Mouse (Mus musculus) embryonic facial prominence, embryonic 14.5 days (tissue): ENCODE data around the gene Bmpr2. TPM values are rescaled to one million over a fixed set of nuclear protein-coding genes. Genes with fewer than 3 reads are reported as not detected.

ENCODE experiments used
- ATAC-seq: fragments of 200-750 bp; cut with Nextera tagmentation; 2 replicates; pipeline ENCODE4 v1.8.0; 2017; ENCODE audit warnings: low read depth, moderate number of reproducible peaks, moderate TSS enrichment
- DNase-seq: peaks from one replicate; pipeline ENCODE4 v3.0.0-alpha.2; 2015; ENCODE audit warnings: low spot score
- H3K27ac ChIP-seq: fragments of 300-500 bp; sonication (generic); replicated peaks from 2 replicates; pipeline ENCODE4 v1.5.1; 2014; ENCODE audit warnings: low read depth, mild to moderate bottlenecking, low read length, moderate library complexity
- H3K27me3 ChIP-seq: fragments of 300-500 bp; sonication (generic); replicated peaks from 2 replicates; pipeline ENCODE4 v1.6.1; 2014; ENCODE audit warnings: low read length; ENCODE audit not compliant: control insufficient read depth, insufficient read depth
- H3K36me3 ChIP-seq: fragments of 300-500 bp; sonication (generic); 2 replicates; pipeline ENCODE4 v1.6.1; 2014; ENCODE audit warnings: low read length, mixed read lengths; ENCODE audit not compliant: control insufficient read depth, insufficient read depth
- H3K4me1 ChIP-seq: fragments of 300-500 bp; sonication (generic); 2 replicates; pipeline ENCODE4 v1.6.1; 2014; ENCODE audit warnings: antibody characterized with exemption, low read length; ENCODE audit not compliant: control insufficient read depth, insufficient read depth
- H3K4me2 ChIP-seq: fragments of 300-500 bp; sonication (generic); 2 replicates; pipeline ENCODE4 v1.6.1; 2014; ENCODE audit warnings: low read depth, mild to moderate bottlenecking, low read length, moderate library complexity, mixed read lengths
- H3K4me3 ChIP-seq: fragments of 300-500 bp; sonication (generic); 2 replicates; pipeline ENCODE4 v1.5.1; 2014; ENCODE audit warnings: low read depth, mild to moderate bottlenecking, low read length
- H3K9ac ChIP-seq: fragments of 300-500 bp; sonication (generic); 2 replicates; pipeline ENCODE4 v1.6.1; 2014; ENCODE audit warnings: low read depth, mild to moderate bottlenecking, low read length, moderate library complexity, mixed read lengths
- H3K9me3 ChIP-seq: fragments of 300-500 bp; sonication (generic); 2 replicates; pipeline ENCODE4 v1.6.1; 2016; ENCODE audit warnings: low read length; ENCODE audit not compliant: control insufficient read depth
- WGBS: fragments of 180-500 bp; shearing (Covaris S2); extraction: QIAGEN DNeasy Blood & Tissue Kit; methylation state at CpG from one replicate; pipeline ENCODE4 v1.1.7; 2014; 5-methylcytosine and 5-hydroxymethylcytosine counted together
- polyA plus RNA-seq: library from polyadenylated mRNA; unstranded; fragments of >200 nt; fragmentation: Nextera tagmentation; extraction: Ambion mirVana; gene quantifications from 2 replicates; pipeline ENCODE4 v1.2.1, GENCODE M21; 2014

Gene Bmpr2
- polyA plus RNA-seq, 1 experiment from 2014 or later = 15.4 TPM

GRCm38 (mm10) chr1:59918075-59918474 lies 154.9 kb downstream of the Bmpr2 start:
- no peak for DNase-seq
- Histone ChIP-seq H3K4me2 (no peak overlapping the region), H3K9ac (no peak overlapping the region), H3K4me1 (peaks cover 21% of the 10 kb centered on the region), H3K36me3 (no peaks in the 10 kb centered on the region), H3K4me3 (no peak overlapping the region), H3K27ac (no peak overlapping the region), H3K9me3 (no peaks in the 10 kb centered on the region), H3K27me3 (no peaks in the 10 kb centered on the region)
- ATAC-seq = no peak

GRCm38 (mm10) chr1:59923201-59923600 lies 160.0 kb downstream of the Bmpr2 start:
- Histone ChIP-seq H3K4me2 (no peak overlapping the region), H3K27ac (no peak overlapping the region), H3K9me3 (no peaks in the 10 kb centered on the region), H3K27me3 (no peaks in the 10 kb centered on the region), H3K4me3 (no peak overlapping the region), H3K4me1 (no peaks in the 10 kb centered on the region), H3K36me3 (no peaks in the 10 kb centered on the region), H3K9ac (no peak overlapping the region)
- ATAC-seq (no peak), DNase-seq (no peak)
- WGBS = 85% methylated on average over 1 of the region's 1 CpGs

- 89% methylated on average over 1 of the region's 1 CpGs for WGBS
- no peak overlapping the region for H3K9ac ChIP-seq
- no peak for DNase-seq
- H3K36me3 ChIP-seq = no peaks in the 10 kb centered on the region
- no peak overlapping the region for H3K4me3 ChIP-seq
- H3K4me1 ChIP-seq = no peaks in the 10 kb centered on the region
- H3K27me3 ChIP-seq = no peaks in the 10 kb centered on the region
- ATAC-seq = no peak
- H3K9me3 ChIP-seq = no peaks in the 10 kb centered on the region
- H3K27ac ChIP-seq = no peak overlapping the region
- no peak overlapping the region for H3K4me2 ChIP-seq
Measured at GRCm38 (mm10) chr1:59923673-59924072, 160.5 kb downstream of the Bmpr2 start.

GRCm38 (mm10) chr1:59924411-59924810 lies 161.2 kb downstream of the Bmpr2 start:
- Histone ChIP-seq H3K4me1 (no peaks in the 10 kb centered on the region), H3K9me3 (no peaks in the 10 kb centered on the region), H3K9ac (no peak overlapping the region), H3K4me2 (no peak overlapping the region), H3K36me3 (no peaks in the 10 kb centered on the region), H3K27me3 (no peaks in the 10 kb centered on the region), H3K27ac (no peak overlapping the region), H3K4me3 (no peak overlapping the region)
- DNase-seq = no peak
- WGBS = 90% methylated on average over 2 of the region's 2 CpGs
- ATAC-seq = no peak

- H3K36me3 ChIP-seq = no peaks in the 10 kb centered on the region
- no peaks in the 10 kb centered on the region for H3K4me1 ChIP-seq
- no peaks in the 10 kb centered on the region for H3K9me3 ChIP-seq
- no peak overlapping the region for H3K4me3 ChIP-seq
- H3K27ac ChIP-seq = no peak overlapping the region
- ATAC-seq (no peak), DNase-seq (no peak)
- no peak overlapping the region for H3K9ac ChIP-seq
- H3K27me3 ChIP-seq = no peaks in the 10 kb centered on the region
- H3K4me2 ChIP-seq = no peak overlapping the region
- 84% methylated on average over 3 of the region's 3 CpGs for WGBS
Measured at GRCm38 (mm10) chr1:59926021-59926672, 162.9 kb downstream of the Bmpr2 start.

GRCm38 (mm10) chr1:59927131-59927680 lies 164.0 kb downstream of the Bmpr2 start:
- 73% methylated on average over 2 of the region's 2 CpGs for WGBS
- no peak for DNase-seq
- ATAC-seq = no peak
- Histone ChIP-seq H3K27ac (no peak overlapping the region), H3K36me3 (no peaks in the 10 kb centered on the region), H3K27me3 (no peaks in the 10 kb centered on the region), H3K9ac (no peak overlapping the region), H3K9me3 (no peaks in the 10 kb centered on the region), H3K4me2 (no peak overlapping the region), H3K4me1 (no peaks in the 10 kb centered on the region), H3K4me3 (no peak overlapping the region)

Other genes starting within 250 kb of the Bmpr2 start
- 1.6 and 5.9 TPM in 2 replicates for gene Gm973, start 247.1 kb upstream of the Bmpr2 start, polyA plus RNA-seq
- gene Sumo1, start 92.6 kb upstream of the Bmpr2 start, polyA plus RNA-seq = 354 and 387 TPM in 2 replicates
- 192 and 197 TPM in 2 replicates for gene Nop58, start 78.4 kb upstream of the Bmpr2 start, polyA plus RNA-seq
- 10.7 and 11.8 TPM in 2 replicates for gene Fam117b, start 149.6 kb downstream of the Bmpr2 start, polyA plus RNA-seq